Mouse (Mus musculus) stomach, embryonic 15.5 days (tissue): ENCODE data around the gene Ppp6c. TPM values are rescaled to one million over a fixed set of nuclear protein-coding genes. Genes with fewer than 3 reads are reported as not detected.

Experiments used
- ATAC-seq: fragments of 200-750 bp; cut with Nextera tagmentation; 2 replicates; pipeline ENCODE4 v1.8.0; 2017; ENCODE audit warnings: low read depth, moderate number of reproducible peaks, moderate TSS enrichment; ENCODE audit not compliant: insufficient read depth, low FRiP score
- H3K27ac ChIP-seq: fragments of 300-500 bp; sonication (generic); 2 replicates; pipeline ENCODE4 v1.5.1; 2015; ENCODE audit warnings: mild to moderate bottlenecking, inconsistent platforms
- H3K27me3 ChIP-seq: fragments of 300-500 bp; sonication (generic); replicated peaks from 2 replicates; pipeline ENCODE4 v1.6.1; 2015; ENCODE audit warnings: inconsistent platforms
- H3K36me3 ChIP-seq: fragments of 300-500 bp; sonication (generic); 2 replicates; pipeline ENCODE4 v1.6.1; 2015; ENCODE audit warnings: inconsistent platforms
- H3K4me1 ChIP-seq: fragments of 300-500 bp; sonication (generic); 2 replicates; pipeline ENCODE4 v1.6.1; 2015; ENCODE audit warnings: inconsistent platforms
- H3K4me2 ChIP-seq: fragments of 300-500 bp; sonication (generic); 2 replicates; pipeline ENCODE4 v1.6.1; 2015; ENCODE audit warnings: mild to moderate bottlenecking, inconsistent platforms
- H3K4me3 ChIP-seq: fragments of 300-500 bp; sonication (generic); replicated peaks from 2 replicates; pipeline ENCODE4 v1.5.1; 2015; ENCODE audit warnings: inconsistent platforms
- H3K9ac ChIP-seq: fragments of 300-500 bp; sonication (generic); 2 replicates; pipeline ENCODE4 v1.6.1; 2015; ENCODE audit warnings: inconsistent platforms
- H3K9me3 ChIP-seq: fragments of 300-500 bp; sonication (generic); 2 replicates; pipeline ENCODE4 v1.6.1; 2016; ENCODE audit warnings: inconsistent platforms
- WGBS: fragments of 180-500 bp; shearing (Covaris S2); methylation state at CpG from one replicate; pipeline ENCODE4 v1.1.7; 2015; 5-methylcytosine and 5-hydroxymethylcytosine counted together
- polyA plus RNA-seq: library from polyadenylated mRNA; unstranded; fragments of >200 nt; fragmentation: Nextera tagmentation; extraction: Ambion mirVana; gene quantifications from 2 replicates; pipeline ENCODE4 v1.2.1, GENCODE M21; 2015

The Ppp6c gene
- polyA plus RNA-seq, 1 experiment from 2014 or later = 71.2 TPM

DNA sequence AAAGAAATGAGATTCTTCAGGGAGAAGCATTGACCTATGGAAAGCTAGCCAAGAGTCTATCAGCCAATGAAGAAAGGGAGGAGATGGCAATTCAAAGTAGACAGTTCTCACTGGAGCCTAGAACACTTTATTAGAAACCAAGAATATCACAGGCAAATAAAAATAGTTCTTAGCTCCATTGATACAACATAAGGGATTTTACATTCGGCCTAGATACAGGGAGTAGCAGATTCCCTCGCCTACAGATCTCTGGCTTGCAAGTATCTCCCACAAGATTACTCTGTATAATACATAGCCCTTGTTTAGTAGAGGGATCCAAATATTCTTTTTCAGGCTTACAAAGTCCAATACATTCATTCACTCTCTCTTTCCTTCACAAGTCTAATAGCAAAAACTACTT, 31.4 kb downstream of the Ppp6c start:
- Histone ChIP-seq H3K36me3 (peaks cover 6% of the 10 kb centered on the region; the same call in 1 of the 2 replicates), H3K4me1 (no peaks in the 10 kb centered on the region), H3K27ac (no peak overlapping the region), H3K9me3 (no peaks in the 10 kb centered on the region), H3K4me3 (no peak overlapping the region), H3K4me2 (no peak overlapping the region), H3K9ac (no peak overlapping the region), H3K27me3 (no peaks in the 10 kb centered on the region)
- 90% methylated on average over 2 of the region's 2 CpGs for WGBS
- no peak for ATAC-seq

DNA sequence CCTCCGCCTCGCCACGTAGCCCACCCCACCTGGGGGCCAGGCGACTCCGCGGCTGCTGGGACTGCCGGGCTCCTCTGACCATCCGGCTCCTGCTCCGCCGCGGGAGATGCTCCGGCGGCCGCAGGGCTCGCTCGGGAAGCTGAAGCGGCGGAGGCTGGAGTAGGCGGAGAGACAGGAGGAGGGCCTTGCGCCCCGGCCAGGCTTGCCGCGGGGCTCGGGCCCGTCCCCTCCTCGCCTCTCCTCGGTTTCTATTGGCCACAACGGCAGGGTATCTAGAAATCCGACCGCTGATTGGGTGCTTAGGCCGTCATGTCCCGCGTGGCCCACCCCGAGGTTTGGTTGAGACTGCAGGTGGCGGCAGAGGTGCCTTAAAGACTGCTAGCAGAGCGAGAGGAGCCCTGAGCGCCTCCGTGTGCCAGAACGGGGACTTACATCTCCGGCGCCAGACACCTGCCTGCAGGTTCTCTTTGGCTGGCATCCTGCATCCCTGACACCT, 35.6 kb downstream of the Ppp6c start, which contains the start of gene Scai:
Scai (minus strand) TSS at position 174 of the 496 bp plus-strand sequence.
- H3K36me3 ChIP-seq = no peaks in the 10 kb centered on the region
- no peaks in the 10 kb centered on the region for H3K27me3 ChIP-seq
- under 1% methylated on average over 41 of the region's 41 CpGs for WGBS
- H3K4me1 ChIP-seq = no peaks in the 10 kb centered on the region
- peak within 1 kb of the TSS; percentile 70 for H3K9ac ChIP-seq
- peak within 1 kb of the TSS; percentile 78 for H3K4me2 ChIP-seq
- peak within 1 kb of the TSS; percentile 63 for H3K4me3 ChIP-seq
- peak within 1 kb of the TSS; percentile 89 for H3K27ac ChIP-seq
- peak; percentile 100 for ATAC-seq
- H3K9me3 ChIP-seq = no peaks in the 10 kb centered on the region

DNA sequence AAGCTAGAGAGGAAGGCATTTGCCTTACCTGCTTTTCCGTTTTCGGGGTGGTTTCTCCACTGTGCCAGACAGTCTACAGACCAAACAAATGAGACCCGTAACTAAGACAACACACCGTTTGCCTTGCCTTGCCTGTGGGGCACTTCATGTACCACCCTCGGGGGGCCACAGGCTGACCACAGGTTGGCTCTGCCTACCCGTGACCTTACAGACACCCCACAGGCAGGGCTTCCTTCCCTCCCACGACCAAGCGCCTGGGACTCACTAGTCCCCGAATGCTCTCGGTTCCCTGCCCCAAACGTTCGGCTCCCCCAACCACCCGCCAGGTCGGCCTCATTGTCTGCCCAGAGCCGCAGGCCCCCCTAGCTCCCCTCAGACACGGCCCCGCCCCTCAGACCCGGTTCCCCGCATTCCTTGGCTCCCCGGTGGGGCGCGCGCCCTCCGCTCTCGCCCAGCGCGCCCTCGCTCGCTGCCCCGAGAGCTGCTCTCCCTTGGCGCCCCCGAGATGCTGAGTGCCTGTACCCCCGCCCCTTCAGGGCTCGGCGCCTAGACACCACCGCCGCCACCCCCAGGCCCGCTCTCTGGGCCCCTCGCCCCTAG, 36.2 kb downstream of the Ppp6c start:
- no peaks in the 10 kb centered on the region for H3K36me3 ChIP-seq
- H3K27me3 ChIP-seq = no peaks in the 10 kb centered on the region
- peak overlapping the region; percentile 78 for H3K4me2 ChIP-seq
- H3K4me3 ChIP-seq = peak overlapping the region; percentile 63
- no peaks in the 10 kb centered on the region for H3K9me3 ChIP-seq
- ATAC-seq = peak; percentile 74
- peak overlapping the region; percentile 89 for H3K27ac ChIP-seq
- H3K9ac ChIP-seq = peak overlapping the region; percentile 70
- no peaks in the 10 kb centered on the region for H3K4me1 ChIP-seq
- 0% methylated on average over 38 of the region's 39 CpGs for WGBS

DNA sequence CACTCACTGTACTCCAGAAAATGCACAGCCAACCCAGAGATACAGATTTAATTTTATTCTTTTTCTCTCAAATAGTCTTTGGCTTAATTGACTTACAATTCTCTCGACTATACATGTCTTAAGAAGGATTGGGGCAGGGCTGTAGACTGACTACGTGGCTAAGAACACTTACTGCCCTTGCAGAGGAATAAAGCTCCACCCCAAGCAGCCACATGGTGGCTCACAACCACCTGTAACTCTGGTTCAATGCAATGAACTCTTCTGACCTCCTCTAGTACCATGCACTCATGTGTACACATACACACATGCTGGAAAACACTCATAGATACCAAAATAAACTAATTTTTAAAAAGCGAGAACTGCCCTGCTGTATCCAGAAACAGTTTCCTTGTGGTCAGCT, 40.3 kb downstream of the Ppp6c start:
- Histone ChIP-seq H3K36me3 (no peaks in the 10 kb centered on the region), H3K9ac (no peak overlapping the region), H3K27me3 (no peaks in the 10 kb centered on the region), H3K4me2 (no peak overlapping the region), H3K27ac (no peak overlapping the region), H3K9me3 (no peaks in the 10 kb centered on the region), H3K4me1 (no peaks in the 10 kb centered on the region), H3K4me3 (no peak overlapping the region)
- 67% methylated on average over 3 of the region's 3 CpGs for WGBS
- no peak for ATAC-seq

DNA sequence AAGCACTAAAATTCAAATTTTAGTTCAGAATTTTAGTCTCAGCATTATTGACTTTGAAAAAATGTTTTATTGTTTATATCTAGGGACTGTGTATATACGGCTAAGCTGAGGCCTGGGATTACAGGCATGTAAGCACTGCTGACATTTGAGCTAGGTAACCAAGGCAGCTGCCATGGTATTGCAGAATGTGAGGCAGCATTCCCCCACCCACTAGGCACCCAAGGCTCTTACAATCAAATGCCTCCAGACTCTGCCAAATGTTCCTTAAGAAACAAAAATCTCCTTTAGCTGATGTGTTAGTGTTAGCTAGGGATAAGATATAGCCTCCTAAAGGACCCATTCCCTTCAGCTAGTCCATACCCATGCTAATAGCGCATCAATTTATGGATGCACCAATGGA, 42.7 kb downstream of the Ppp6c start:
- Histone ChIP-seq H3K4me3 (no peak overlapping the region), H3K36me3 (no peaks in the 10 kb centered on the region), H3K4me2 (no peak overlapping the region), H3K27me3 (no peaks in the 10 kb centered on the region), H3K4me1 (no peaks in the 10 kb centered on the region), H3K27ac (no peak overlapping the region), H3K9me3 (no peaks in the 10 kb centered on the region), H3K9ac (no peak overlapping the region)
- WGBS = 81% methylated on average over 2 of the region's 2 CpGs
- no peak for ATAC-seq

DNA sequence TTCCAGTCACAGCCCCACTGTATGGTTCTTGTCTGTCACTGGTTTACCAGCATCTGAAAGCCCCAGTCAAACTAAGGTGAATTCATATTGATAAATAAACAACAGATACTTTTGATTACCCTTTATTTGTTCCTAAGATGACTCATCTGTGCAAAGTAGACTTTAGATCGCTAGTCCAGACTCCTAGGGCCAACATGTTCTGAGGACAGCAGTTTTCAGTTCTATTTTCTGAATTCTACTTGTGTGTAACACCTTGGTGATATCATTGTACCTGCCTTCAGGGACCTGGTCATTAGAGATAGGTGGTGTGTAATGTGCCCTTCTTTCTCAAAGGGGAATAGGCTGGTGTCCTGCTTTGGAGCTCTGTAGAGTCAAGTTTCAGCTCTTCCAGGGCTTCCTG, 65.3 kb downstream of the Ppp6c start:
- 0 out of 2 replicates have a peak, but pooled peaks cover 2% of the 10 kb centered on the region for H3K36me3 ChIP-seq
- H3K4me2 ChIP-seq = no peak overlapping the region
- no peak overlapping the region for H3K4me3 ChIP-seq
- no peaks in the 10 kb centered on the region for H3K4me1 ChIP-seq
- H3K9me3 ChIP-seq = no peaks in the 10 kb centered on the region
- no peak overlapping the region for H3K9ac ChIP-seq
- ATAC-seq = no peak
- no peaks in the 10 kb centered on the region for H3K27me3 ChIP-seq
- H3K27ac ChIP-seq = no peak overlapping the region
- 86% methylated on average over 1 of the region's 1 CpGs for WGBS

DNA sequence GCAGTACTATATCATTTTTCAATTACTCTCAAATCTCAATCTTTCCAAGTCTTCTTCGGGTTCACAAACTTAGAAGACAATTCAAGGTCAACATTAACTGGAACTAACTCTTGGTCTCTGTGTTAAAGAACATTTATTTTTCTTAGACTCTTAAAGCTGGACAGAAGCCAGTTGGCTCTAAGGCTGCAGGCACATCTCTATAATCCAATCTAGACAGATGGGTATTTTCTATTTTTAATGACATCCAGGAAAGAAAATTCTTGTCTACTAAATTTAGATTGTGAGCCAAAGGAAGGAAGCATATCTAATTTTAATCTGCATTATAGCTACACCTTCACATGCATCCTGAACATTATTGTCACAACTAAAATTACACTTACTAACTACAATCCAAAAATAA, 68.3 kb downstream of the Ppp6c start:
- H3K4me2 ChIP-seq = no peak overlapping the region
- no peaks in the 10 kb centered on the region for H3K9me3 ChIP-seq
- H3K9ac ChIP-seq = no peak overlapping the region
- no peak overlapping the region for H3K27ac ChIP-seq
- 0 out of 2 replicates have a peak, but pooled peaks cover 2% of the 10 kb centered on the region for H3K36me3 ChIP-seq
- H3K4me3 ChIP-seq = no peak overlapping the region
- ATAC-seq = no peak
- no peaks in the 10 kb centered on the region for H3K27me3 ChIP-seq
- WGBS = 29% methylated on average over 1 of the region's 1 CpGs
- no peaks in the 10 kb centered on the region for H3K4me1 ChIP-seq

DNA sequence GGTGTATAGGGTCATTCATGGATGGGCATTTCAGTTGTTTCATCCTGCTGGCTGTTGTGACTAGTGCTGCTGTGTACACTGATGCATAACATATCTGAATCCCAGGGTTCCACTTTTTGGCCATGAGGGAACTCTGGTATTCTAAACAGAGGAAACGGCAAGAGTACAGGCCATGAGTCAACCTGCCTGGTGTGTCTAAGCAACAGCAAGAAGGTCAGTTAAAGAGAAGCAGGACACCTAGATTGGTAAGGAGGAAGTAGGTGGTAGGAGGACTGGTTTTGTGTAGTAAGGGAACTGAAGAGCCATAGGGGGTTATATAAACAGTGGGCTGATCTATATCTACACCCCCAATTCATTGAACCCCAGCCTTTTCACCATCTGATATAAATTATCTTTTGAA, 69.4 kb downstream of the Ppp6c start:
- no peak overlapping the region for H3K27ac ChIP-seq
- H3K4me1 ChIP-seq = no peaks in the 10 kb centered on the region
- ATAC-seq = no peak
- no peaks in the 10 kb centered on the region for H3K27me3 ChIP-seq
- 0 out of 2 replicates have a peak, but pooled peaks cover 1% of the 10 kb centered on the region for H3K36me3 ChIP-seq
- WGBS = 55% methylated on average over 1 of the region's 1 CpGs
- H3K9ac ChIP-seq = no peak overlapping the region
- H3K4me2 ChIP-seq = no peak overlapping the region
- H3K4me3 ChIP-seq = no peak overlapping the region
- H3K9me3 ChIP-seq = no peaks in the 10 kb centered on the region

DNA sequence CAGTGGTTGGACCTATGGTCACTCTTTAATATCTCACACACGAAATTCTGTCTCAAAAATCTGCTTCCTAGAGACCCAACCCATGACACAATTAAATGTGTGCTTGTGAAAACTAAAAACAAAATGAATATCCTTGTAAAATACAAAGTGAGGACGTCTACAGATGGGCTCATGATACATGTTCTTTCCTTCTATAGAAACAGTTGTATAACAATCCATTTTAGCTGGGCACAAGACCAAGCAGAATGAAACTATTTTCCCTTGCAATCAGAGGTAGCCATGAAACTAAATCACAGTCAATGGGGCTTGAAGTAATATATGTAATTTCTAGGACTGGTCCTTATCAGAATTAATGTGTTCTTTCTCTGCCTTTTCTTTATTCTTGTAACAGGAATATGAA, 75.3 kb downstream of the Ppp6c start:
- no peak overlapping the region for H3K27ac ChIP-seq
- no peaks in the 10 kb centered on the region for H3K36me3 ChIP-seq
- H3K4me3 ChIP-seq = no peak overlapping the region
- no peaks in the 10 kb centered on the region for H3K27me3 ChIP-seq
- H3K4me1 ChIP-seq = no peaks in the 10 kb centered on the region
- no peak overlapping the region for H3K4me2 ChIP-seq
- no peak overlapping the region for H3K9ac ChIP-seq
- no peaks in the 10 kb centered on the region for H3K9me3 ChIP-seq
- 68% methylated on average over 2 of the region's 2 CpGs for WGBS
- ATAC-seq = no peak

DNA sequence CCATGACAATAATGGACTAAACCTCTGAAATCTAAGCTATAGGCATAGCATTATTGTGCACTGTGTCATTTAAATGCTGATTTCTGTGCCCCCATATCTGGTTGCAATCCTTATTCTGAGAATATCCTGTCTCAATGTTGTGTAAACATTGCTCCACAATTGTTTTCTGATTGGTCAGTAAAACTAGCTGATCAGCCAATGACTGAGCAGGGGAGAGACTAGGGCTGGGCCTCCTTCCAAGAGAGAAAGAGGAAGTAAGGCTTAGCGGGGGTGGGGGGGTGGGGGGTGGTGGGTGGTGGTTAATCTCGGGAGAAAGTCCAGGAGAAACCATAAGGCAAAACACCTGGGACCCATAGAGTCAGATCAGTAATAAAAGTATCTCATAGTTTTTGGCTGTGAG, 78.2 kb downstream of the Ppp6c start:
- Histone ChIP-seq H3K4me3 (no peak overlapping the region), H3K9me3 (no peaks in the 10 kb centered on the region), H3K4me2 (no peak overlapping the region), H3K36me3 (no peaks in the 10 kb centered on the region), H3K4me1 (no peaks in the 10 kb centered on the region), H3K27ac (no peak overlapping the region), H3K9ac (no peak overlapping the region), H3K27me3 (no peaks in the 10 kb centered on the region)
- ATAC-seq = no peak
- WGBS = 33% methylated on average over 2 of the region's 2 CpGs

DNA sequence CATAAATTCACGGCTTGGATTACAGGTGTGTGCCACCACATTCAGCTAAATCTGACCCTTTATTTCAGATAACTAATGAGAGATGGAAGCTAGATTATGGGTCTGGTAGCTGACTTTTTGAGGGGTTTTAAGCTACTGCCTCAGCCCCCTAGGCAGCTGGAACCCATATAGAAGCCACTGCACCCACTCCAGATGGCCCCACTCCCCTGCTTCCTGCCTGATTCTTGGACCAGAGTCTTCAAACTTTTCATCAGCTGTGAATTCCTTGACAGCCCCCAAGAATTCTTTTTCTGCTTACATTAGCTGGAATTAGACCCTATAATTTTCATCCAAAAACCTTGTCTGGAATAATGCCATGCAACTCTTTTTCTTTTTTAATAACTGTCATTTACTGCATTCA, 79.8 kb downstream of the Ppp6c start:
- H3K4me3 ChIP-seq = no peak overlapping the region

More for the DNA sequence above, 79.8 kb downstream of the Ppp6c start:
- H3K9me3 ChIP-seq = no peaks in the 10 kb centered on the region
- no peak overlapping the region for H3K27ac ChIP-seq
- H3K4me1 ChIP-seq = no peaks in the 10 kb centered on the region
- no peaks in the 10 kb centered on the region for H3K36me3 ChIP-seq
- no peak overlapping the region for H3K4me2 ChIP-seq
- 78% methylated on average over 1 of the region's 1 CpGs for WGBS
- ATAC-seq = no peak
- H3K27me3 ChIP-seq = no peaks in the 10 kb centered on the region
- H3K9ac ChIP-seq = no peak overlapping the region
